Mouse (Mus musculus): ENCODE data around the gene Rbbp4. TPM values are rescaled to one million over a fixed set of nuclear protein-coding genes. Genes with fewer than 3 reads are reported as not detected.

Gene Rbbp4
- 150 TPM for polyA plus RNA-seq (2021)

DNA sequence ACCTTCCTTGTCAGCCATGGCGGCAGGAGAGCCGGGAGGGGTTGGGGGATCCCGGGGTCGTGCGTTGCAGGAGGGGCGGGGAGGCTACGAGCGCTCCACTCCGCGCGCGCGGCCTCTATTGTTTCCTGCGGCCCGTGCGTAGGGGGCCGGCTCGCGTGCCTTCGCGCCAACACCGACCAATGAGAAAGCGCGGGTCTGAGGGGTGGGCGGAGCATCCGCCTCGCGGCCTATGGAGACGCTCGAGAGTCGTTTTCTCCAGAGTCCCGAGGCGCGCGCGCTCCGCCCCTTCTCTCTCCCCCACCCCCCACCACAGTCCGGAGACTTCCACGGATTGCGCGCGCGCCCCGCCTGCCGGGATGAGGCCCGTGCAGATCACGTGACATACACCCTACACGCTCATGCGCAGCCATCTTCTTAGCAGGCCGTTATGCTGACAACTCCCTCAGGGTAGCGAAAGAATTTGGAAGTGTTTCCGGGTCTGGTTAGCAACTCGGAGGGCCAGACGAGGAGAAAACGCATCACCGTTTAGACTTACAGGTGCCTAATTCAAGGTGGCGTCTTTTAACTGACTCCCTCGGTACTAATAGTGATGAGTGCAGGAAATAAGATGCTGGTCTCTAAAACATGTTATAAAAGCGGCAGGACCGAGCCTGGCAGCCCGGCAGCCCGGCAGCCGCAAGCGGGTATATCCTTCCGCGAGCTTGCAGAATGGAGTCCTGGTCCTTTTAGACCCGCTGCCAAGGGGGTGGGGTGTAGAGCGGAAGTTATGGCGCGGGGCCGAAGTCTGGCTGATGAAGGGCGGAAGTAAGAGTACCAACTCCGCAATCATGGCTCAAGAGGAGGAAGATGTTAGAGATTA is at the start of gene Rbbp4, which contains the start of gene Zbtb8os:
Gene Rbbp4 (minus strand): TSS at position 155 of the 859 bp plus-strand sequence.
Gene Zbtb8os (plus strand): TSS at position 480 of the 859 bp plus-strand sequence.
- ChIA-PET CTCF (no interaction called here), POLR2A (no interaction called here)
- DNase-seq (ENCODE audit: low read depth, low spot score): peak; percentile 94
- no peak for TF ChIP-seq CTCF (IDR thresholded peaks at IDR 0.05)
- H3K27me3 ChIP-seq: no peaks in the 10 kb centered on the region
- ATAC-seq: peak; percentile 82
- in situ Hi-C loops (cut with MboI; ENCODE audit: low pct_unique_long_range_greater_than_20kb): no loop called here

- CTCF ChIA-PET: no interaction called here
- no peak for TF ChIP-seq CTCF (IDR thresholded peaks at IDR 0.05)
Measured at GRCm38 (mm10) chr4:129384440-129384839, 49.3 kb upstream of the Rbbp4 start.

GRCm38 (mm10) chr4:129383586-129383985 is 48.4 kb upstream of the Rbbp4 start:
- CTCF ChIA-PET: no interaction called here
- no peaks in the 10 kb centered on the region for H3K27me3 ChIP-seq
- POLR2A ChIA-PET: no interaction called here
- ATAC-seq: no peak
- DNase-seq (ENCODE audit: low read depth, low spot score): no peak
- in situ Hi-C loops (cut with MboI; ENCODE audit: low pct_unique_long_range_greater_than_20kb): no loop called here
- TF ChIP-seq CTCF (IDR thresholded peaks at IDR 0.05): no peak

More at GRCm38 (mm10) chr4:129384440-129384839, 49.3 kb upstream of the Rbbp4 start:
- H3K27me3 ChIP-seq: no peaks in the 10 kb centered on the region
- POLR2A ChIA-PET: no interaction called here
- DNase-seq (ENCODE audit: low read depth, low spot score): no peak
- in situ Hi-C loops (cut with MboI; ENCODE audit: low pct_unique_long_range_greater_than_20kb): no loop called here
- ATAC-seq: no peak

DNA sequence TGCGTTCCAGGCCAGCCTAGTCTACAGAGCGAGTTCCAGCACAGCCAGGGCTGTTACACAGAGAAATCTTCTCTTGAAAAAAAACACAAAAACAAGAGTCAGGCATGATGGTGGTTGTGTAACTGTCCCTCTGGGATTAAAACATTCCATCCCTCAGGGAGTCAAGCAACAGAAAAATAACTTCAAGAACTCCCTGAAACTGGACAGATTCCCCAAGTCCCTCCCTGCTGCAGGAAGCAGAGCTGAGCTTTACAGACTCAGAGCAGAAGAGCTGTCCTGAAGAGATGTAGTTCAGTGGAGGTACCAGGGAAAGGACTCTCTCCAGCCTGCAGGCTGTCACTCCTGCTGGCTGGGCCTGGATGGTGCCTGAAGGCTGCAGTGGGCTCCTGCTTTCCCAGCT is 47.3 kb upstream of the Rbbp4 start:
- TF ChIP-seq CTCF (IDR thresholded peaks at IDR 0.05): no peak
- no peaks in the 10 kb centered on the region for H3K27me3 ChIP-seq
- CTCF ChIA-PET: no interaction called here
- in situ Hi-C loops (cut with MboI; ENCODE audit: low pct_unique_long_range_greater_than_20kb): no loop called here
- POLR2A ChIA-PET: no interaction called here
- ATAC-seq (no peak), DNase-seq (ENCODE audit: low read depth, low spot score) (no peak)

DNA sequence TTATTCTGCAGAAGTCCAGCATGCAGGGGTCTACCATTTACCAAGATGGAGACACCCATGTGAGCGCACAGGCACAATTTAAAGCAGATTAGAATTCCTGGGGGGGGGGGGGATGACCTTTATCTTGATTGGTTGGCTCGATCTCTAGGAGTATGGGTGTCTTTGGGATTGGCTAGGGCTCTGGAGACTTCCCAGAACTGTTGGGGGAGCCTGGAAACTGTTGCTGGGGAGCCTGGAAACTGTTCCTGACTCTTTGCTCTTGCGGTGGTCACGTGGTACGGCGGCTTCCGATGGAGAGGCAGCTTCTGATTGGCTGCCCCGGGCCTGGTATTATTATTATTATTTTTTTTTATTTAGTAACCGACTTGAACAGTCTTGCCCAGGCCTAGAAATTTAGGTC is 46.9 kb upstream of the Rbbp4 start:
- no peak for TF ChIP-seq CTCF (IDR thresholded peaks at IDR 0.05)
- no peak for DNase-seq (ENCODE audit: low read depth, low spot score)
- ChIA-PET CTCF (no interaction called here), POLR2A (no interaction called here)
- in situ Hi-C loops (cut with MboI; ENCODE audit: low pct_unique_long_range_greater_than_20kb): no loop called here
- no peaks in the 10 kb centered on the region for H3K27me3 ChIP-seq
- ATAC-seq: no peak

- no peak for TF ChIP-seq CTCF (IDR thresholded peaks at IDR 0.05)
Measured at GRCm38 (mm10) chr4:129381148-129381547, 46.0 kb upstream of the Rbbp4 start.

DNA sequence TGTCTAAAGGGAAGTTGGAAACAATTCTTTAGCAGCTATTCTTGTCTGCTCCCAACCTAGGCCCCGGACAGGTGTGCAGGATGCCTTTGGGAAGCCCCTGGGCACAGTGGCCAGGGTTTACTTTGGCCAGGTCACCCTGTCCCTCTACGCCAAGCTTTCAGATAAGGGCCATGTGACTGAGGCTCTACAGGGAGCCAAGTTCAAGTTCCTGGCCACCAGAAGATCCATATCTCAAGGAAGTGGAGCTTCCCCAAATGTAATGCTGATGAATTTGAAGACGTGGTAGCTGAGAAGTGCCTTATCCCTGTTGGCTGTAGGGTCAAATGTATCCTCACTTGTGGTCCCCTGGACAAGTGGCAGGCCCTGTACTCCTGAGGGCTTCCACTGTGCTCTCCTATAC is 44.6 kb upstream of the Rbbp4 start:
- no peaks in the 10 kb centered on the region for H3K27me3 ChIP-seq
- no peak for ATAC-seq
- no peak for DNase-seq (ENCODE audit: low read depth, low spot score)
- ChIA-PET POLR2A (no interaction called here), CTCF (interaction anchor here (0.9 kb wide), 1 partner anchor 75 kb away, joined by 4 read pairs; no protein-coding TSS in a partner anchor)
- no peak for TF ChIP-seq CTCF (IDR thresholded peaks at IDR 0.05)
- in situ Hi-C loops (cut with MboI; ENCODE audit: low pct_unique_long_range_greater_than_20kb): no loop called here

More at GRCm38 (mm10) chr4:129381148-129381547, 46.0 kb upstream of the Rbbp4 start:
- DNase-seq (ENCODE audit: low read depth, low spot score) (no peak), ATAC-seq (no peak)
- POLR2A ChIA-PET: no interaction called here
- H3K27me3 ChIP-seq: no peaks in the 10 kb centered on the region
- CTCF ChIA-PET: no interaction called here
- in situ Hi-C loops (cut with MboI; ENCODE audit: low pct_unique_long_range_greater_than_20kb): no loop called here

GRCm38 (mm10) chr4:129377601-129378390 is 42.6 kb upstream of the Rbbp4 start, which contains the start of gene Zbtb8a:
Zbtb8a (minus strand) TSS chr4:129378116.
- TF ChIP-seq CTCF (IDR thresholded peaks at IDR 0.05): no peak
- no peaks in the 10 kb centered on the region for H3K27me3 ChIP-seq
- ATAC-seq: peak; percentile 51
- ChIA-PET CTCF (no interaction called here), POLR2A (interaction anchor here (0.7 kb wide), 1 partner anchor 55 kb away, joined by 3 read pairs; no protein-coding TSS in a partner anchor)
- no peak for DNase-seq (ENCODE audit: low read depth, low spot score)
- in situ Hi-C loops (cut with MboI; ENCODE audit: low pct_unique_long_range_greater_than_20kb): no loop called here

DNA sequence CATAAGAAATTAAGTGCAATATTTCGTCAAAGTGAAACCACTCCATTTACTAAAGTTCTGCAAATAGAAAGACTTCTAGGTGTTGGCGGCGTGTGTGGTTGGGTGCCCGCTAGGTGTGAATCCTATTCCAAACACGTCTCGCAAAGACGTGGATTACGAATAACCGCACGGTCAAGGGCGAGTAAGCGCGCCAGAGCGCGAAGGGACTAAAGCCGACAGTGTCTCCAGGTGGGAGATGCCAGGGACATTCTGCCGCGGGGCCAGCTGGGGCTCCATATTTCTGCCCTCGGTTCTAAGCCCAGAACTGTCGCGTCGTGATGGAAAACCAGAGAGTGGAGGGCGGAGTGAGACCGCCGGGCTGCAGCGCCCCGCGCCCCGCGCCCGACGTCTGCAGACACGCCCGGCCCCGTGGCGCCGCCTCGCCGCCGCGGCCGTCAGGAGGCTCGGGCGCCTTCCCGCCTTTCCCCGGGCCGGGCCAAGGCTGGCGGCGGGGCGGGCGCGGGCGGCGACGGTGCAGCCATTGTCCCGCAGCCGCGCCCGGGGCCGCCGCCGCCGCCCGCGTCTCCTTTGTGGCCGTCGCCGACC is 41.9 kb upstream of the Rbbp4 start:
- TF ChIP-seq CTCF (IDR thresholded peaks at IDR 0.05): no peak
- CTCF ChIA-PET: no interaction called here
- in situ Hi-C loops (cut with MboI; ENCODE audit: low pct_unique_long_range_greater_than_20kb): no loop called here
- no peaks in the 10 kb centered on the region for H3K27me3 ChIP-seq
- ATAC-seq: peak; percentile 26
- POLR2A ChIA-PET: no interaction called here
- DNase-seq (ENCODE audit: low read depth, low spot score): no peak

GRCm38 (mm10) chr4:129375821-129376220 is 40.7 kb upstream of the Rbbp4 start:
- DNase-seq (ENCODE audit: low read depth, low spot score) (no peak), ATAC-seq (no peak)
- in situ Hi-C loops (cut with MboI; ENCODE audit: low pct_unique_long_range_greater_than_20kb): no loop called here
- ChIA-PET CTCF (no interaction called here), POLR2A (no interaction called here)
- H3K27me3 ChIP-seq: no peaks in the 10 kb centered on the region
- no peak for TF ChIP-seq CTCF (IDR thresholded peaks at IDR 0.05)

DNA sequence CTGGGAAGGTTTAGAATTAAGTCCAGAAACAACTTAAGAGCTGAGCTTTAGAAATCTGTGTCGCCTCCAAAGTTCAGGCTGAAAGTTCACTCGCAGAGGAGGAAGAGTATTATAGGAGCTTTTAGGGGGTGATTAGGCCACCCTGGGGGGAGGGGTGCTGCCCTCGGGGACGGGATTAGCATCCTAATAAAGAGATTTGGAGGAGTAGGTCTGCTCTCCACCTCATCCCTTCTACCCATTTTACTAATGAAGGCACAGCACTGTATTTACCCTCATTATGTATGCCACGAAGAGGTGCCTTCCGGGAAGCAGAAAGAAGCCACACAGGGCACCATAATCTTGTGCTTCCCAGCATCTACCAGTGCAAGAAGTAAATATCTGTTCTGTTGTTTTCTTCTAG is 39.8 kb upstream of the Rbbp4 start:
- in situ Hi-C loops (cut with MboI; ENCODE audit: low pct_unique_long_range_greater_than_20kb): no loop called here
- ATAC-seq (no peak), DNase-seq (ENCODE audit: low read depth, low spot score) (no peak)
- POLR2A ChIA-PET: no interaction called here
- TF ChIP-seq CTCF (IDR thresholded peaks at IDR 0.05): no peak
- no peaks in the 10 kb centered on the region for H3K27me3 ChIP-seq
- CTCF ChIA-PET: no interaction called here

Data from Patski (cell line).